Mouse (Mus musculus): ENCODE measurements around the gene Cdk14.
"Not testable (repeated sequence)": the region's sequence is repeated elsewhere in the genome, so short reads cannot be mapped to it uniquely, and the experiment has no call there.

Cdk14 gene

DNA sequence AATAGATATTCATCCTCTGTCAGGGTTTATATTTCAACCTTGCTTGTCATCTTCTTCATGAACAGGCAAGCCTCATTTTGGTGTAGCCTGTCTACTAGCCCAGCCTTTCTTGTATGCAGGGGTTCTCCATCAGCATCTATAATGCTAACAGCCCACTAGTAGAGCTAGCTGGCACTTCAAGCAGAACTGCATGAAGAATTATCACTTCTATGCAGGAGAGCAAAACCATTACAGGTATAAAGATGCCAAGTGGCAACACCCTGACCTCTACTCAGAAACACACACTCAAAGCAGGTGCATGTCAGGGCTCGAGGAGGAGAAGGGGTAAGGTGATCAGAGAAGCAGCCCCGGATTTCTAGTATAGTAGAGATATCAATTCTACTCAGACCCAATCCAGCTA is 155.4 kb downstream of the Cdk14 start:
- DNase-seq (ENCODE audit: low read depth, low spot score): no peak

DNA sequence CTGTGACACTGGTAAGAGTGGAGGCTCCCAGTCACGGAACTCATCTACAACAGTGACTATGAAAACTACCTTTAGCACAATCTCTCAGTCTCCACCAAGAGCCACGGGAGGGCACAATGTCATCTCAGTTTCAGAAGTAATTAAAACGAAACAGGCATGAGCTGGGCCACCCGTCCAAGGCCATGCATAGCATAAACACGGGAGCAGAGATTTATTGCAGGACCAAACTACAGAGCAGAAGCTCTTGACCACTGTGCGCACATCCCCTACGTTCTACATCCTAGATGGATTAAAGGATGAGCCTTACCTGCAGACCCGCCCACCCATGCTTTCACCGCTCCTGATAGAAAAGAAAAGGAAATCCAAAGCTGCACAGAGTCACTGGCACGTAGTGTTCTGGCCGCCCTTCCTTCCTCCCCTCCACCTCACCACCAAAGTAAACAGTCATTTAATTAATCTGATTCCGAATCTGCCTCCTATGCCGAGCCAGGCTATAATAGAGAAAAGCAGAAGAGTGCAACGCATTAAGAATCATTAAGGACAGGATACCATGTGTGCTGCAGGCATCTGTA is 158.3 kb downstream of the Cdk14 start:
- no peak for DNase-seq (ENCODE audit: low read depth, low spot score)

DNA sequence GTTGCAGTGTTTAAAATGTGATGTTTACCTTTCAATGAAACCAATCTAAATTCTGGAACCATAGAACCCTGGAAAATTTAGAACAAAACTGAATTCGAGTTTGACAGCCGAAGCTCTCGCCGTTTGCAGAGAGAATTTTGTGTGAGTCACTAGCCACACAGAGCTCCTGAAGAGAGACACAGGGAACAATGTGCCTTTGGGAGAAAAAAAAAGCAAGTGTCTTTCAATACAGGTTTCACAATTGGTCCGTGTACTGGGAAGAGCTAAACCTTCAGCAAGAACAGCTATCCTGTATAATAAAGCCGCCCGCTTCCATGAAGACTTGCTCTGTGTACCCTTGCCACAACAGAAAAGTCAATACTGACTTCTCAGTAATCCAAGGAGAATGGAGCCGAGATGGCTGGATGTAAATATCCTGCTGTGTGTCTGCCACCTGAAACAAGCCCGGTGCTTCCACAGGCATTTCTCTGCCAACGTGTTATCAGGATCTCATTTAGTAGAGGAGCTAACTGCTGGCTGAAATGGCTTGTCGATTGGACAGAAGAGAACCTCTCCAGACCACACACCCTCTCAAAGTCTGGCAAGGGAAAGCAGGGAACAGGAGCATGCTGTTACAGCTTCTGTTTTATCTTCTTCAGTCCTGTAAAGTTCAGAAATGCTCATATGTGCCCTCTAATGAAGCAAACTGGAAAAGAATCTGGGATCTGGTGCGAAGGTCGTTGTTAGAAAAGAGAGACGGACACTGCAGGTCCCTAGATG is 159.0 kb downstream of the Cdk14 start:
- no peak for DNase-seq (ENCODE audit: low read depth, low spot score)

DNA sequence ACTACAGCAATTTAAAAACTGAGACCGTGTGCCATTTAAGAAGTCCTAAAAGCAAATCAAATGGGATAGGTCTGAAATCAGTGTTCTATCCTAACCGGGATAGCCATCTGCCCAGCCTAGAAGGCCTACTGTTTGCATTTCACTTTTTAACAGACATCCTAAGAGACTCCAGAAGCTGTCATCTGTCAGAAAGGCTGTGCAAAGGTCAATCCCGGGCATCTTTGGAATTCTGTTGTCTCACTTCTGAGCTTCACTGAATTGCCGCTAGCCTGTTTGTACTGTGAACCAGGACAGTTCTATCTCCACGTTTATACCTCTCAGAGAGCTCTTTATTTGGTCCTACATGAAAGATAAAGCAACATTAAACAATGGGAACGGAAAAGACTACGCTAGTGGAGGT is 159.8 kb downstream of the Cdk14 start:
- DNase-seq (ENCODE audit: low read depth, low spot score): no peak

DNA sequence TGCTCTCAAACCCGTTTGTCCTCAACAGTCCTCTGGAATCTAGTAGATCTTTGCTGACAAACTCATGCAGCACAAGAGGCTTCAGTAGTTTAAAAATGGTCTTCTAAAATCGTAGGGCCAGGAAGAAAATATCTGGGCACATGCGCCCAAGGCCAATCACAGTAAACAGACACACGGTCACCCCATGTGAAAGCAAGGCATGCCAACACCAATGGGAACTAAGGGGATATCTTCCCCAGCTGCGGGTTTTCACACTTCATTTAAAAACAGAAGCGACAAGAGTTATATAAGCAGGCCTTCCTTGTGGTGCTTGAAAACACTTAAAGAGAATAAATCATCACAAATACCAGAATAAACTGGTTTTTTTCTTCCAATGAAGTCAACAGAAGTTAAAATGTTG is 165.7 kb downstream of the Cdk14 start:
- no peak for DNase-seq (ENCODE audit: low read depth, low spot score)

DNA sequence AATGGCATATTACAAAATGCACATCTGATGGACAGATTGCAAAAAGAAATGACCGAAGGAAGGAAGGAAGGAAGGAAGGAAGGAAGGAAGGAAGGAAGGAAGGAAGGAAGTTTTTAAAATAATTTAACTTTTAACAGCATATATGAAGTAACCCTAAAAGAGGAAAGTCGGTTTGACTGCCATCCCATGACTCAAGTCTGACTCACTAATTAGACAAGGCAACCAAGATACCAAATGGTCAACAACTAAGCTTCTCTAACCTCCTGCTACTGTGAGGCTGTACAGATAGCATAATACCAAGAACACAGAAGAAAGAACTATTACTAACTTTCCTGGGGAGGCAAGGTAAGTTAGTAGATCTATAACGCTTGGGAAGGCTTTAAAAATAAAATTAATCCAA is 166.9 kb downstream of the Cdk14 start:
- DNase-seq (ENCODE audit: low read depth, low spot score): peak; percentile 81

DNA sequence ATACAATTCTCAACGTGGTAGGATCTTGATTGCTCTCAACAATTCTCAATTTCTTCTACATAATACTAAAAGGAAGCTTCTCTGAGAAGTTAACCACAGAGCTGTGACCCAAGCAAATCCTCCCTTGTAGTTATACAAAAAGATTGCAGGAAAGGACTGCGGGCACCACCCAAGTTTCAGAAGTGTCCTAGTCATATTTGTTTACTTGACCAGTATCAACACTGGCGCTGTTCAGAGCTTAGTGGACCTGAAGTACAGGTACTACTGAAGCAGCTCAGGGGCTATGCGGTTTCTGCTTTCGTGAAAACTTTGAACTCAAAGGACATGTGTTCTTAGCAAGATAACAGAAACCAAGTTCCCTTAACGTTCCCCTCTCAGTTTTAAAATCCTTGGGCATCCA is 172.4 kb downstream of the Cdk14 start:
- no peak for DNase-seq (ENCODE audit: low read depth, low spot score)

DNA sequence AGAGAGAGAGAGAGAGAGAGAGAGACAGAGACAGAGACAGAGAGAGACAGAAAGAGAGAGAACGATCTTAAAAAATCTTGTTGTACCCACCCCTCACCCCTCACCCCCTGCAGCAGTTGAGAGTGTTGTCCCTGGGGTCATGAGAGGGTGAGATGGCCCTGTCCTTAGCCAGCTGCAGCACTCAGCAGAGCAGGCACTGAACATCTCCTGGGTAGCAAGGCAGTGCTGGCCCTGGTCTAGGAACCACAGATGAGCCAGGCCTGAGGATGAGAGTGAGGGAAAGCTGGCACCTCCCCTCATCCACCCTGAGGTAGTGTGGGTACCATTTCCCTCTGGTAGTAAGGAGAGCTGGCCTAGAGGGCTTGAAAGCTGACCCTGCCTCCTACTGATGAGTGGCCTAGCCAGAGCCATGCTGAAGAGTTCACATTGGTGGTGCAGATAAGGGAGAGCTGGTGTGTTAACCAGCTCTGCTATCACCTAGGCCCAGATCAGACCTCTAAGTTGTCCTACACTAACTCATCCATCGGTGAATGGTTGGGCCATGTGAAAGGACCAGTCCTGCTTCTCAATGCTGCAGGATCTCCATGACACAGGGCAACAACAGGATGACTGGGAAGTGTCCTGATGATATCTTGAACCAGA is 173.5 kb downstream of the Cdk14 start:
- DNase-seq (ENCODE audit: low read depth, low spot score): no peak

DNA sequence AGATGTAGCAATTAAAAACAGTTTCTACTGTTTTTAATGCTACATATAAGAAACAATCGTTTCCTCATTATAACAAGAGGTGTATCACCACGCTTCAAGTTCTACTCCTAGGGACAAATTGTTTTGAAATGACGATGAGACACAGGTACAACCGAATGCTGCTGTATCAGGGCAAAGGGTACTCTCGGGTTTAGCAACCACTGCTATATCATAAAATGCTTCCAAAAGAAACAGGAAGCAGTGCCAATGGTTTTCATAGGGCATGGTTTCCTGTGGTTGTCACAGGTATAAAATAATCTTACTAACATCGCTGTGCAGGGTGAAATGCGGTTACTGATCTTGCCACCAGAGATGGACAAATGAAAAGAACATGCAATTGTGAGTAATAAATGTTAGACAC is 174.9 kb downstream of the Cdk14 start:
- DNase-seq (ENCODE audit: low read depth, low spot score): no peak

DNA sequence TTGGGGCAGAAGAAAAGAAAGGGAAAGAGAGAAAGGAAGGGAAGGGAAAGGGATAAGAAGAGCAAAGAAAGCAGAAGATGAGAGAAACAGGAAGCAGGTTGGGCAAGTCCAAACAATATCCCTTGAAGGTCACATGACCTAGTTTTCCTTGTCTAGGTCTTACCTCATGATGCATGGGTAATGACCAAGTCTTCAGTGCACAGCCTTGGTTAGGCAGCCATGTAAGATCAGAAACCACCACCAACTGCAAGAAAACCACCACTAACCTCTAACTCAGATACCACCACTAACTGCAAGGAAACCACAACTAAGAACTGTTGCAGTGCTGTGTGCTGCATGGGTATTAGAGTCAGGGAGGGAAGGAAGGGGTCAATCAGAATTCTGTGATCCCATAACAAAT is 176.5 kb downstream of the Cdk14 start:
- no peak for DNase-seq (ENCODE audit: low read depth, low spot score)

DNA sequence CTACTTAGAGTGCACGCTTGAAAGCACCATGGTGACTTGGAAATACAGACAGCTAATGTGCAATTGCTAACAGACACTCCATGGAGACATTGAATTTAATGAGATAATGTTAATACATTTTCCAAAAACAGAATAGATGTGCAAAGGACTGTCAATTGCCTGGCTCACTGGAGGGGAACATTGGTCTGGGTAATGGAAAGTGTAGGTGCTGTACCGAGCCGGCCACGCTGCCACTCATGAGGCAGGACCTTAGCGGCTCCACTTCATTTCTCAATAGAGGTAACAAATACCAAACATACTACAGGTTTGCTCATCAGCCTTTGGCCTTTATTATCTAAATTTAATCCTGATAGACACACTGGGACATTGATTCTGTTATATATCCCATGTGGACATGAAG is 177.4 kb downstream of the Cdk14 start:
- DNase-seq (ENCODE audit: low read depth, low spot score): no peak

DNA sequence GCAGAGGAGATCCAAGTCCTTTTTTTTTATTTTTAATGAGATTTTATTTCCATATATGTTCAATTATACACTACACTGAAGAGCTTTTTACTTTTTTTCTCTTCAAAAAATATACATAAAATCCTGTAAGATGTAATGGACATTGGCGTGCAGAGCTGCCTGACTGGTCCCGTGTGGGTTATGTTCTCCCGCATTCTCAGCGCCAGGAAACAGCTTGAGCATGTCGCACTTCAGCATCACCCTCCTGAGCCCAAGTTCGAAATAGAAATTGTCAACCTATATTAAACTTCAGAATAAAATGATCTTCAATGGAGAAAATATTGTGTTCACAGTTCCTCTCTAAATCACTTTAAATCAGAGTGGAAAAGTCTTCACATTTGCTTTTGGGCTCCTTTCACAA is 179.0 kb downstream of the Cdk14 start:
- DNase-seq (ENCODE audit: low read depth, low spot score): no peak

DNA sequence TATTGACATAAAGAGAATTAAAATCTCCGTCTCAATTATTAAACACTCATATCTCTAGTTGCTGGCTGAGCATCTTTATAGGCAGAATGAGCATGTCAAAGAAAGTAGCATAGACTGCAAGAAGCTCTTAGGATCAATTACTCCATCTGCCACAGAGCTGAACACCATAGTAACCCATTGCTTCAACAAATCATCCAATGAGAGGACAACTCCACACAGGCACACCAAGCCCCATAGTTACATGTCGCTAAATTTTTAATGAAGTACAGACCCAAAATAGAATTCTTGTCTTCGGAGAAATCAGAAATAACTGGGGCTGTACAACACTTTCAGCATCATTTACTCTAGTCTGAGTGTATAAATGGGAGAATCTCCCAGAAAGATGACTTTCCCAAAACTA is 180.0 kb downstream of the Cdk14 start:
- no peak for DNase-seq (ENCODE audit: low read depth, low spot score)

DNA sequence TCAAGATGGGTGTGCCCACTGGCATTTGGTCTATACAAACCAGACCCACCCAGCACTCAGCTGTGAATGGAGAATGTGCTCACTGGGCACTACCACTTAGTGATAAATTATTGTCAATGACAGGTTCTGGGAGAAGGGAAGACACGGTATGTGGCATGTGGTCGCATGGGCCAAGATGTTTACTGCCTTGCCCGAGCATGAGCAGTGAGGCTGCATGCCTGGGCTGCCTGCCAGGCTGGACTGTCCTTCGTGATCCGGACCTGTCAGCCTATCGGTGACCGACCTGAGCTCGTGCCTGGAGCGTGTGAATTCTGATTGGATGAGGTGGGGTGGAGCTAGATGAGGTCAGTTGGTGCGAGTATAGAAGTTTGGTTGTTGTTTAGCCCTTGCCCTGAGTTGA is 185.2 kb downstream of the Cdk14 start:
- DNase-seq (ENCODE audit: low read depth, low spot score): not testable (repeated sequence)

DNA sequence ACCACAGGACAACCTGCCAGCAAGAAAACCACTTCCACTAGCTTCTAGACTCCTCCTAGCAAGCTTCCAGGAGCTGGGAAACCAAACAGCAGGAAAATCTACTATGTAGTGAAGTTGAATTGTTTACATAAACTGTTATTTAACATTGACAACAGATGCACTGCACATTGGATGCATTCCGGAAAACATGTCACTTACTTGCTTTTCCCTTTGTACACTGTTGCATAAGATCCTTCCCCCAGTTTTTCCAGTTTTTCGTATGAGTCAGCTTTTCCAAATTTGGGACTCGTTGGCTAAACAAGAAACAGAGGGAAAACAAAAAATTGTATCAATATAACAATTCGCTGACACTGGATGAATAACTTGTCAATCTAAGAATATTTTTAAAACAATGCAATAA is 193.1 kb downstream of the Cdk14 start:
- peak; percentile 64 for DNase-seq (ENCODE audit: low read depth, low spot score)

DNA sequence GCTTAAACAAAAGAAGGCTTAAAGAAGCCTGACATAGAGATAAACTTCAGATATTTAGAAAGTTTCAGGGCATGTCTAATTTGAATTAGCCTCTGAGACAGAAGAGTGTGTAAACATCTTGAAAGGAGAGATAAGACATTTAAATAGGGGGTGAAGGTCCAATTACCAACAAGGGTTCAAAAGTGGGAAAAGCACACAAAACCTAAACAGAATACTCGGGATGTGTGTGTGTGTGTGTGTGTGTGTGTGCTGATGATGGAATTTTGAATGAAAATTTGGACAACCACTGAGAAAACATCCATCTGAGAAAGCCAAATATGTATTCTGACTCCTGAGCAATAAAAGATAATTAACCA is 208.4 kb downstream of the Cdk14 start:
- no peak for DNase-seq (ENCODE audit: low read depth, low spot score)

DNA sequence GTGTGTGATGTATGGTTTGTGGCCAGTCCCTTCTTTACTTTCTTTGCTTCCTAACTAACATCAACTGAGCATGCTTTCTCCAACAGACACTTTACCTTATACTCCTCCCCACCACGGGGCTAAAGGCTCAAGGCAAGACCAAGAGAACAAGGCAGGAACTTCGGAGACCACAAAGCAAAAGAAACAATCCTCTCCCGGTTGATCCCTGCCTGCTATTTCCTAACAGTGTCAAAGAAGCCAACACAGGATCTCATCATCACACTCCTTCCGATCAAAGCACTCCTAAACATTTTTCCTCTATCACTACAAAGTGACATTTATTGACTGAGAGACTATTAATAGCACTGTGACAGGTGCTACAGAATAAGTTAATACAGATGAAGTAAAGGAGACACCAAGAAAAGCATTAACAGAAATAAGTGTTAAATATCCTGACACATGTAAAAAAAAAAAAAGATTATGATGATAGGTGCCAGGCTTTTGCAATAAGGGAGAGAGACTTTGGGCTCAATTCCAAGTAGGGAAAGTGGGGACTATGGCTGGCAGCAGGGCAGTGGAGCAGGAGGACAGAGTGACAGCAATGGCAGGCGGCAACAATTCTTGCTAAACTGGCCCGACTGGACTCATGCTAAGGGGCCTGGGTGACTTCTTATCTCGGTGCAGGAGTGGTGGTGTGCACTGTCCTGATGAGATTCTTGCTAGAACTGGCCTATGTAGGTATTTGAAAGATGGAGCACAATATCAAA is 208.9 kb downstream of the Cdk14 start:
- DNase-seq (ENCODE audit: low read depth, low spot score): no peak

DNA sequence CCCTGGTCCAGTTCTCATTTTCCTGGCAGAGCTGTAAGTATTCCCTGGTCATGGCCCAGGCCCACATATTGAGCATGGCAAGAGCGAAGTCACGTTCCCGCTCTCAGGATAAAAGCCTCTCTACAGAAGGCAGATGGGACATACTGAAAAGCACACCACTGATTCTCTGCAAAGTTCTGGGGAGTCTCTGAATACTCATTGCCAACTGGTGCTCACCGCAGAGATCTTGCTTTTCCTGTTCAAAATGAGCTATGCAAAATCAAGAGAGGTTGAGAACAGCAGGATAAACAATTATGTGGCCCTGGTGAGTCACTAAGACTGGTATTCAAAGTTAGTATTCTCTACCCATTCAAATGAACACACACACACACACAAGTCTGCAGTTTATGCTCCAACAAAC is 212.1 kb downstream of the Cdk14 start:
- DNase-seq (ENCODE audit: low read depth, low spot score): peak; percentile 54

DNA sequence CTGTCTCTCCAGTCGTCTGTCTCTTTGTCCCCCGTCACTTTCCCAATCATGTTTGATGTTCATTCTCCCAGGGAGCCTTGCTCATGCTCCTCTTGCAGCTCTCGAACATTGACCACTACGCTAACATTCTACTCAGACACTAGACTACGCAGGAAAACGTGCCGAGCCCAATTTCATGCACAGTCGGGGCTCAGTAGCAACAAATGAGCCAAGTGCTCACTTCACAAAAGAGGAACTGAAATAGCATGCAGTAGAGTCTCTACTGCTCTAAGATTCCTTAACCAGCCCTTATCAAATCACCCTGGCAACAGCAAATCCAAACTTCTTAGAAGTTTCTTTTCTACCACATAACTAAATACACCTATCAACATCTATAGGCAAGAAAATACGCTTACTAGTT is 214.1 kb downstream of the Cdk14 start:
- DNase-seq (ENCODE audit: low read depth, low spot score): no peak

DNA sequence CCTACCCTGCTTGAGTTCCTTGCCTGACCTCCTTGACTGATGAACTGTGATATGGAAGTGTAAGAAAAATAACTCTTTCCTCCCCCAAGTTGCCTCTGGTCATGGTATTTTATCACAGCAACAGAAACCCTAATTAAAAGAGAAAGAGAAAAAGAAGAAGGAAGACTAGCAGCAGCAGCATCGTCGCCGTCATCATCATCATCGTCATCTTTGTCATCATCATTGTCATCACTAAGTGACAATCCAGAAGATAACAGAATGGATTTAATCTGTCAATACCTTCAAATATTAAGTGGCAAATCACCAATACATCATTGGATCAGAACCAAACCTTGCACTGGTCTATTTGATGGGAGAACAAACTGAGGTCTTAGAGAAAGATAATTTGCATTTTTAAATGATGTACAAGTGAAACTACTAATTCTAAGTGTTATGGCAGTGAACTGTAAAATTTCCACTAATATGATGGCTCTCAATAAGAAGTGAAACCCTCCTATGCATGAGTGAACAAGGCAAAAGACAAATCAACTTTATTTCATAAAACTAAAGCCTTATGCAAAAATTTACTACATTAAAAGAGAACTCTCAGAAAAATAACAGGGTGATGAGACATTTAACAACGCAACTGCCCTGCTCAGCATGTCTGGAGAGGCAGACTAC is 225.4 kb downstream of the Cdk14 start:
- DNase-seq (ENCODE audit: low read depth, low spot score): no peak

DNA sequence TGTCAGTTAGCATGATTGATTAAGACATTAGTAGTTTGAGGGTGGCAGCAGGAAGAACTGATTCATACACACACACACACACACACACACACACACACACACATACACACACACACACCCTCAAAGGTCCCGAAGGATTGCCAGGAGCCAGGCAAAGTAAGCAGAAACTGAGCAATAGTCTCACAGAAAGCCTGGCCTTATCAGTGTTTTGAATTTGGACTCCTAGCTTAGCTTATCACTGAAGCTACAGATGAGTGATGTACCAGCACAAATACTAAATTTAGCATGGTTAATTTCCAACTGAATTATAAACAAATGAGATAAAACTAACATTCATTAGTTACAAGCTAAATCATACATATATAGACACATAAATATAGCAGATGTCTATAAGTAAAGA is 230.5 kb downstream of the Cdk14 start:
- DNase-seq (ENCODE audit: low read depth, low spot score): no peak

All from 3T3-L1 (cell line).